Mouse (Mus musculus): ENCODE data around the gene Ly6g6c. TPM values are rescaled to one million over a fixed set of nuclear protein-coding genes. Genes with fewer than 3 reads are reported as not detected.

Gene Ly6g6c
- polyA plus RNA-seq, 1 experiment from 2014 or later: 0.24 TPM

DNA sequence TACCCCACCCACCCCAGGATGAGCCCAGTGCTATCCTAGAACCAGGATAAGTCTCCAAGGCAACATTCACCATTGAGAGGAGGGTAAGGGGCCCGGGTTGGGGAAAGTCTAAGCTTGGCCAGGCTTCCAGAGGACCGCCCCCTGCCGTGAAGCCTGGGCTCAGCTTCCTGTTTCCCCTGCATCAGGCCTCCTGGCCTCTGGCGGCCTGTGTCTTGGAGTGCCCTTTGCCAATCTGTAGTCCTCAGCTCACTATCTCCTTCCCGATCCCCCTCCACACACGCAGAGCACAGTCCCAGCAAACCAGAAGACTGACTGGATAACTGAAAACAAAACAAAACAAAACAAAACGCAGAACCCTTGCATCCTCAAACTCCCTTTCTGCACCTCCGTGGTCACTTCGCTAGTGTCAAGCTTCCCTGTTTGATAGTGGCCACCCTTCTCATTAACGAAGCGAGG is 15.6 kb upstream of the Ly6g6c start, which contains the start of gene Clic1:
TSS of gene Clic1 (plus strand) at position 406 of the 456 bp plus-strand sequence.
- Histone ChIP-seq H3K4me3 (ENCODE audit: low read depth, low read length) (peak within 1 kb of the TSS; percentile 70), H3K4me1 (ENCODE audit: control insufficient read depth, low read depth, low read length) (peaks cover 70% of the 10 kb centered on the region), H3K27me3 (ENCODE audit: control insufficient read depth, insufficient read depth, low read depth, low read length) (no peaks in the 10 kb centered on the region), H3K9me3 (replicated peaks; ENCODE audit: control insufficient read depth, low read length) (no peaks in the 10 kb centered on the region), H3K27ac (ENCODE audit: low read length) (peak within 1 kb of the TSS; percentile 92), H3K9ac (ENCODE audit: low read depth, low read length) (peak within 1 kb of the TSS; percentile 81), H3K36me3 (ENCODE audit: control insufficient read depth, insufficient read depth) (peaks cover 23% of the 10 kb centered on the region), H3K4me2 (ENCODE audit: low read depth, low read length) (peak within 1 kb of the TSS; percentile 99)
- no peak for ATAC-seq (ENCODE audit: low read depth)
- 2% methylated on average over 11 of the region's 11 CpGs for WGBS (ENCODE audit: insufficient replicate concordance)

DNA sequence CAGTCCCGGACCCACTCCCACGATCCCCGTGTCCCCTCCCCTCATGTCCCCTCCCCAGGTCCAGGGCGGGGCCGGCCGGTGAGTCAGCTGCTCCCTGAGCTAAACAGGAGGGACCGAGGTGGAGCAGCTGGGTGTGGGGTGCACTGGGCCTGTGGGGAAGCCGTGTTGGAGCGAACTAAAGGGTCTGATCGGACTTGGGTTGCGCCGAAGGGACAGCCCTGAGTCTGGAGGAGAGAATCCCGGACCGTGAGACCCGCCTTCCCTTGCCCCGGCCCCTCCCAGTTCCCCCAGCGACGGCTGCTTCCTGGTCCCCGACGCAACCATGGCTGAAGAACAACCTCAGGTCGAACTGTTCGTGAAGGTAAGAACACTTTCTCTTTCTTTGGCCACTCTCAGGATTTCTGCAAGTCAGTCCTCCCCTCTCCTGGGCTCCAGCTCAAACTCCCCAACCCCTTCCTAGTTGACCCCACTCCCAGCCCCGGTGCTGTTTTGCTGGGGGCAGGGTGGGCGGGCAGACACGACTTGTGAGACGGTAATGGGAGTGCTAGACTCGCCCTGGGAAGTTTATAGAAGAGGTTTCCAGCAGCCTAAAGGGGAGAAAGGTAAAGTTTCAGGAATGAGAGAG is 14.9 kb upstream of the Ly6g6c start:
- 1% methylated on average over 27 of the region's 27 CpGs for WGBS (ENCODE audit: insufficient replicate concordance)
- H3K4me2 ChIP-seq (ENCODE audit: low read depth, low read length): peak overlapping the region; percentile 92
- peak; percentile 13 for ATAC-seq (ENCODE audit: low read depth)
- peak overlapping the region; percentile 81 for H3K9ac ChIP-seq (ENCODE audit: low read depth, low read length)
- peak overlapping the region; percentile 92 for H3K27ac ChIP-seq (ENCODE audit: low read length)
- H3K4me1 ChIP-seq (ENCODE audit: control insufficient read depth, low read depth, low read length): peaks cover 63% of the 10 kb centered on the region
- H3K36me3 ChIP-seq (ENCODE audit: control insufficient read depth, insufficient read depth): peaks cover 27% of the 10 kb centered on the region
- peak overlapping the region; percentile 70 for H3K4me3 ChIP-seq (ENCODE audit: low read depth, low read length)
- H3K9me3 ChIP-seq (replicated peaks; ENCODE audit: control insufficient read depth, low read length): no peaks in the 10 kb centered on the region
- no peaks in the 10 kb centered on the region for H3K27me3 ChIP-seq (ENCODE audit: control insufficient read depth, insufficient read depth, low read depth, low read length)

DNA sequence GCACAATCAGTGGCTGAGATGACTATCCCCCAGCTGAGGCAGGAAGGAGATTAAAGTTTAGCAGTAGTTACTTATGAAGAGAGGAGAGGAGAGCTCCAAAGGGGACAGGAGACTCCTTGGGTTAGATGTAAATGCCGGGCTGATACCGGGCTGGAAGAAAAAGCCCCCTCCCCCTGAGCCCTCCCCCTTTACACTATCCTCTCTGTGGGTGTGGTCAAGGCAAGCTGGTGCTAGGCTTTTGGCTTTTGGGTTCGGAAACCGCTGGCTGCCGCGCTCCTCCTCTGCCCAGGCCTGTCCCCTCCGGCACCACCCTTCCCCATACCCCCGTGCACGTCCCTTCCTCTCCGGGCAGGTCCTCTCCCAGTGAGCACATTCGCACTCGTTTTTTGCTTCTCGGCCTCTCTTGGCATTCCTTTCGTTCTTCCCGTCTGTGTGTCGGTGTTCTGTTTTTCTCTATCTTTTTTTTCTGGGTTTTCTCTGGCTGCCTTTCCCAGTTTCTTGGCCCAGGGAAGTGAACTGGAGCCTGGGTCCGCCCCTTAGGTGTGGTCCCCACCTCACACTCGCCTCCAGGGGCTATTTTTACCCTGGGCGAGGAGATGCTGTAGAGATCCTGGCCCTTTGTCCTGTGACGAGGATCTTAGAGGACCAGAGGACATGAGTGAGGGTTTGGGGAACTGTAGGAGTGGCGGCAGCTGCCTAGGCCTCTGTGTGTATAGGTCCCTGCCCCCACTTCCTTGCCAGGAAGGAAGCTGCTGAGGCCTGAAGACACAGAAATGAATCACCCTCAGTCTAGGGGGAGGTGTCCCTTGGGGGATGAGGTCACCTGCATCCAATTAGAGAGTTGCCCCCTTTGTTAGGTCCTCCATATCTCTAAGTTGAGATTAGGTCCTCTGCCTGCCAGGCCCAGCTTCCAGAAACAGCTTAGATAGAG is 13.8 kb upstream of the Ly6g6c start:
- H3K36me3 ChIP-seq (ENCODE audit: control insufficient read depth, insufficient read depth): peaks cover 37% of the 10 kb centered on the region
- 3% methylated on average over 21 of the region's 21 CpGs for WGBS (ENCODE audit: insufficient replicate concordance)
- H3K9ac ChIP-seq (ENCODE audit: low read depth, low read length): peak overlapping the region; percentile 81
- peak overlapping the region; percentile 70 for H3K4me3 ChIP-seq (ENCODE audit: low read depth, low read length)
- ATAC-seq (ENCODE audit: low read depth): peak; percentile 51
- H3K27ac ChIP-seq (ENCODE audit: low read length): peak overlapping the region; percentile 92
- peak overlapping the region; percentile 92 for H3K4me2 ChIP-seq (ENCODE audit: low read depth, low read length)
- no peaks in the 10 kb centered on the region for H3K9me3 ChIP-seq (replicated peaks; ENCODE audit: control insufficient read depth, low read length)
- H3K27me3 ChIP-seq (ENCODE audit: control insufficient read depth, insufficient read depth, low read depth, low read length): no peaks in the 10 kb centered on the region
- peaks cover 61% of the 10 kb centered on the region for H3K4me1 ChIP-seq (ENCODE audit: control insufficient read depth, low read depth, low read length)

DNA sequence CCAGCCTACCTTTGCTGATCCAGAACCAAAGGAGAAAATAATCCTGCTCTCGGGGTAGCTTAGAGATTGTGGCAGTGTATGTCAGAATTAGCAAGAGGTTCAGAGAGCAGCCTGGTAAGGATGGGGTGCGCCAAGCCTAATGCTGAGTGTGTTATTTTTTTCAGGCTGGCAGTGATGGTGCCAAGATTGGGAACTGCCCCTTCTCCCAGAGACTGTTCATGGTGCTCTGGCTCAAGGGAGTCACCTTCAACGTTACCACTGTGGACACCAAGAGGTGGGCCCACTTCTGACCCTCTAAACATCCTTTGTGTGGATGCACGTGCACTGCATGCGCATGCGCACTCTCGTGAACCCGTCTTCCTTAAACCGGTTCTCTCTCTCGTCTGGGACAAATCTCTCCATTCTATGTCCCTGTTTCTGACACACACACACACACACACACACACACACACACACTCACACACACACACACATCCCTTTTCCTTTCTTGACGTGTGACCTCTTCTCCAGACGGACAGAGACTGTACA is 12.9 kb upstream of the Ly6g6c start:
- no peaks in the 10 kb centered on the region for H3K9me3 ChIP-seq (replicated peaks; ENCODE audit: control insufficient read depth, low read length)
- no peak for ATAC-seq (ENCODE audit: low read depth)
- H3K36me3 ChIP-seq (ENCODE audit: control insufficient read depth, insufficient read depth): peaks cover 38% of the 10 kb centered on the region
- H3K4me3 ChIP-seq (ENCODE audit: low read depth, low read length): peak overlapping the region; percentile 70
- whole genome bisulfite sequencing (ENCODE audit: insufficient replicate concordance): 78% methylated on average over 12 of the region's 12 CpGs
- H3K4me1 ChIP-seq (ENCODE audit: control insufficient read depth, low read depth, low read length): peaks cover 55% of the 10 kb centered on the region
- peak overlapping the region; percentile 92 for H3K27ac ChIP-seq (ENCODE audit: low read length)
- H3K27me3 ChIP-seq (ENCODE audit: control insufficient read depth, insufficient read depth, low read depth, low read length): no peaks in the 10 kb centered on the region
- peak overlapping the region; percentile 81 for H3K9ac ChIP-seq (ENCODE audit: low read depth, low read length)
- H3K4me2 ChIP-seq (ENCODE audit: low read depth, low read length): peak overlapping the region; percentile 92

DNA sequence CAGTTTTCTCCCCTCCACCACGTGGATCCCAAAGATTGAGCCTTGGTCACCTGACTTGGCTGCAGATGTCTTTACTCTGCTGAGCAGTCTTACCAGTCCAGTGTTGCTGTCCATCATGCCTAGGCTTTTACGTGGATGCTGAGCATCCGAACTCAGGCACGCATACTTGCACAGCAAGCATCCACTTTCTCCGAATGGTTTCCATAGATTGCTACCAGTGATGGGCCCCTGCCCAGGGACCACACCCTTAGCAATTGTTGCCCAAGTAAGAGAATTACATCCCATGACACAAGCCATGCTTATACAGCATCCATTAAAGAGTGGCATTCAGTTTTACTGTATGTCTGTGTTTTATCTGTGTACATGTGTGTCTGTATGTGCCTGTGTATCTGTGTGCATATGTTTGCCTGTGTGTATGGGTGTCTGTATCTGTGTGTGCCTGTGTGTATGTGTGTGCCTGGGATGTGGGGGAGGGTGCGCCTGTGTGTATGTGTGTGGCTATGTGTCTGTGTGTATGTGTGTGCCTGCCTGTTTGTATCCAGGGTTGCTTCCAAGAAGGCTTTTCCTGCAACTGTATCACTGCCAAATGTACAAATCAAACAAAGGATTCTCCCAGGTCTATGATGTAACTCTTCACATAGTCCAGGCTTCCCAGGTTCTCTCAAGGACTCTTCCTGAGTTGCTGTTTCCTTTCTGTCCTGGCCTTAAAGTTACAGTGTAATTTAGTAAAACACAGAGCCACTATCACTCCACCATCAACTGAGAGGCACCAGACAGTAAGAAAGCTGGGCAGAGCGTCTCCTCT is 9.3 kb upstream of the Ly6g6c start:
- peaks cover 56% of the 10 kb centered on the region for H3K4me1 ChIP-seq (ENCODE audit: control insufficient read depth, low read depth, low read length)

DNA sequence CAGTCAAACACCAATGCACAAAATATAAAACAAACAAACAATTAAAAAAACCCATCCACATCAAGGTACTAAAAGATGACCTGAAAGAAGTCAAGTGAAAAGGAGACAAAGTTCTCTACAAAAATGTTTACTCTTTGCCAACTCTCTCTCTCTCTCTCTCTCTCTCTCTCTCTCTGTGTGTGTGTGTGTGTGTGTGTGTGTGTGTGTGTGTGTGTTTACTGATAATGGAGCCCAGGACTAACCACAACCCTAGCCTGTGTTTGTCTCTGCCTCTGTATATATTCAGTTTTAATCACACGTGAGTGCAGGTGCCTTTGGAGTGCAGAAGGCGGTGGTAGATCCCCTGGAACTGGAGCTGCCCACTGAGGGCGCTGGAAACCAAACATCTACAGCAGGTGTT is 8.1 kb upstream of the Ly6g6c start:
- peaks cover 42% of the 10 kb centered on the region for H3K36me3 ChIP-seq (ENCODE audit: control insufficient read depth, insufficient read depth)
- 28% methylated on average over 3 of the region's 3 CpGs for WGBS (ENCODE audit: insufficient replicate concordance)
- H3K4me1 ChIP-seq (ENCODE audit: control insufficient read depth, low read depth, low read length): peaks cover 47% of the 10 kb centered on the region
- H3K9ac ChIP-seq (ENCODE audit: low read depth, low read length): no peak overlapping the region
- H3K9me3 ChIP-seq (replicated peaks; ENCODE audit: control insufficient read depth, low read length): no peaks in the 10 kb centered on the region
- peaks cover 4% of the 10 kb centered on the region; the same call in 1 of the 2 replicates for H3K27me3 ChIP-seq (ENCODE audit: control insufficient read depth, insufficient read depth, low read depth, low read length)
- ATAC-seq (ENCODE audit: low read depth): no peak
- no peak overlapping the region for H3K4me2 ChIP-seq (ENCODE audit: low read depth, low read length)
- H3K4me3 ChIP-seq (ENCODE audit: low read depth, low read length): no peak overlapping the region
- no peak overlapping the region for H3K27ac ChIP-seq (ENCODE audit: low read length)

More for the DNA sequence above, 9.3 kb upstream of the Ly6g6c start:
- no peak overlapping the region for H3K4me2 ChIP-seq (ENCODE audit: low read depth, low read length)
- H3K9ac ChIP-seq (ENCODE audit: low read depth, low read length): no peak overlapping the region
- no peak overlapping the region for H3K4me3 ChIP-seq (ENCODE audit: low read depth, low read length)
- peaks cover 4% of the 10 kb centered on the region; the same call in 1 of the 2 replicates for H3K27me3 ChIP-seq (ENCODE audit: control insufficient read depth, insufficient read depth, low read depth, low read length)
- H3K9me3 ChIP-seq (replicated peaks; ENCODE audit: control insufficient read depth, low read length): no peaks in the 10 kb centered on the region
- 81% methylated on average over 7 of the region's 7 CpGs for WGBS (ENCODE audit: insufficient replicate concordance)
- peaks cover 42% of the 10 kb centered on the region for H3K36me3 ChIP-seq (ENCODE audit: control insufficient read depth, insufficient read depth)
- ATAC-seq (ENCODE audit: low read depth): no peak
- no peak overlapping the region for H3K27ac ChIP-seq (ENCODE audit: low read length)

DNA sequence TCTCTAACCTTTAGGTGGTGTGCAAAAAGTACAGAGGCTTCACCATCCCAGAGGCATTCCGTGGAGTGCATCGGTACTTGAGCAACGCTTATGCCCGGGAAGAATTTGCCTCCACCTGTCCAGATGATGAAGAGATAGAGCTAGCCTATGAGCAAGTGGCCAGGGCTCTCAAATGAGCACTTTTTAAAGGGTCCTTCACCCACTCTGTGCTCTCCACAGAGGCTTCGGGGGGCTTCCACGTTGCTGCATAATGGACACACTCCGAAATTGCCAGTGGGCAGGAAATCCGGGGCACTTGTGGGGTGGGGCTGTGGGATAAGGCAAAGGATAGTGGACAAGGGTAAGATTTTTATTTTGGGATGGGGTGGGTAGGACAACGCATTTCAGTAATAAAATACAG is 6.9 kb upstream of the Ly6g6c start:
- Histone ChIP-seq H3K9ac (ENCODE audit: low read depth, low read length) (no peak overlapping the region), H3K36me3 (ENCODE audit: control insufficient read depth, insufficient read depth) (peaks cover 31% of the 10 kb centered on the region)

More for the DNA sequence above, 6.9 kb upstream of the Ly6g6c start:
- H3K9me3 ChIP-seq (replicated peaks; ENCODE audit: control insufficient read depth, low read length): no peaks in the 10 kb centered on the region
- H3K4me3 ChIP-seq (ENCODE audit: low read depth, low read length): no peak overlapping the region
- H3K27me3 ChIP-seq (ENCODE audit: control insufficient read depth, insufficient read depth, low read depth, low read length): peaks cover 10% of the 10 kb centered on the region; the same call in 1 of the 2 replicates
- WGBS (ENCODE audit: insufficient replicate concordance): 63% methylated on average over 9 of the region's 9 CpGs
- H3K4me2 ChIP-seq (ENCODE audit: low read depth, low read length): no peak overlapping the region
- peaks cover 39% of the 10 kb centered on the region for H3K4me1 ChIP-seq (ENCODE audit: control insufficient read depth, low read depth, low read length)
- no peak for ATAC-seq (ENCODE audit: low read depth)
- H3K27ac ChIP-seq (ENCODE audit: low read length): no peak overlapping the region; the same call in 1 of the 2 replicates

All from liver, embryonic 16.5 days (tissue).